Mouse (Mus musculus) ovary, adult 18-20 months (tissue): ENCODE measurements around the gene Sowaha.
"Not testable (repeated sequence)": the region's sequence is repeated elsewhere in the genome, so short reads cannot be mapped to it uniquely, and the experiment has no call there.

ENCODE experiments used
- DNase-seq: peaks from one replicate; pipeline ENCODE4 v3.0.0; 2022; ENCODE audit warnings: low spot score, mixed read lengths

Sowaha gene

GRCm38 (mm10) chr11:53436338-53436737 is 43.7 kb downstream of the Sowaha start:
- no peak for DNase-seq

- DNase-seq, result no peak
Measured at GRCm38 (mm10) chr11:53435504-53435903, 44.6 kb downstream of the Sowaha start.

GRCm38 (mm10) chr11:53433057-53433456 is 47.0 kb downstream of the Sowaha start:
- DNase-seq, result no peak

GRCm38 (mm10) chr11:53431347-53432056 is 48.6 kb downstream of the Sowaha start:
- DNase-seq, result no peak

- DNase-seq, result peak; percentile 99
Measured at GRCm38 (mm10) chr11:53430670-53431346, 49.3 kb downstream of the Sowaha start, which contains the start of the genes Uqcrq and Gdf9. TSS of gene Uqcrq (minus strand) at chr11:53430831. TSS of gene Gdf9 (plus strand) at chr11:53431023.

- no peak for DNase-seq
Measured at GRCm38 (mm10) chr11:53430300-53430669, 49.8 kb downstream of the Sowaha start.

- no peak for DNase-seq
Measured at GRCm38 (mm10) chr11:53429182-53429581, 50.9 kb downstream of the Sowaha start.

GRCm38 (mm10) chr11:53428716-53429057 is 51.4 kb downstream of the Sowaha start:
- DNase-seq, result no peak

- no peak for DNase-seq
Measured at GRCm38 (mm10) chr11:53427993-53428715, 51.9 kb downstream of the Sowaha start.

GRCm38 (mm10) chr11:53426914-53427313 is 53.2 kb downstream of the Sowaha start:
- not testable (repeated sequence) for DNase-seq
